15 mouse cellular contexts compared by ENCODE assay signal in the genomic region with DNA sequence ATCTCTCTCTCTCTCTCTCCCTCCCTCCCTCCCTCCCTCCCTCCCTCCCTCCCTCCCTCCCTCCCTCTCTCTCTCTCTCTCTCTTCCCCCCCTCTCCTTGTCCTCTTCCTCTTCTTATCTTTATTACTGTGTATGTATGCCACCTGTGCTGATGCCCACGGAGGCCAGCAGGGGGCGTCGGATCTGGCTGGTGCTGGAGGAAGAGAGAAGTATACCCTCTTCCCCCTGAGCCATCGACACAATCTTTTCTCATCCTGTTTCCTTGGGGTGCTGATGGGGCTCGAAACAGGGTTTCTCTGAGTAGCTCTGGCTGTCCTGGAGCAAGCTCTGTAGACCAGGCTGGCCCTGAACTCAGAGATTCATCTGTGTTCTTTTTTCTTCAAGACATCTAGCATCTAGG. TPM values are rescaled to one million over a fixed set of nuclear protein-coding genes. Genes with fewer than 3 reads are reported as not detected.
DNase-seq lines count a peak whose midpoint lies in the region; ATAC-seq and TF ChIP-seq lines count a peak whose summit lies in the region.
"Had no signal": no experiment of that assay in that cellular context is flagged by ENCODE, and none has a peak within 500 bp of the region (broad histone marks: within the 10 kb centered on the region; RNA-seq: fewer than 3 reads in every experiment).

No protein-coding gene starts in this region.

- H3K36me3 ChIP-seq in kidney, postnatal 0 days (ENCODE audit: insufficient read depth, low read length), result no peaks in the 10 kb centered on the region
- H3K36me3 ChIP-seq in CH12.LX (replicated peaks in 1 of 2; ENCODE audit: control insufficient read depth in 1 of 2, insufficient read depth in 1 of 2, low read length in 1 of 2), result no peaks in the 10 kb centered on the region
- H3K36me3 ChIP-seq: heart, embryonic 15.5 days; limb, embryonic 12.5 days; midbrain, embryonic 12.5 days; neural tube, embryonic 13.5 days had no signal

- TF ChIP-seq EP300 in CH12.LX (IDR thresholded peaks at IDR 0.05; ENCODE audit: low read length), result no peak

- TF ChIP-seq RAD21 in CH12.LX (IDR thresholded peaks at IDR 0.05; ENCODE audit: low read depth, low read length), result no peak

- ATAC-seq in kidney, postnatal 0 days (replicated peaks; ENCODE audit: low FRiP score, low read depth), result no peak
- peak; percentile 52 for ATAC-seq in megakaryocyte, adult 5-6 weeks (ENCODE audit: poor library complexity, severe bottlenecking)
- ATAC-seq in cerebellum, adult (ENCODE audit: insufficient number of reproducible peaks, low FRiP score, low TSS enrichment), result no peak
- ATAC-seq: hindbrain, postnatal 0 days had no signal

- no peaks in the 10 kb centered on the region for H3K4me1 ChIP-seq in kidney, postnatal 0 days (replicated peaks; ENCODE audit: insufficient read depth, low read length)
- peaks cover 2 to 34% of the 10 kb centered on the region in 2 experiments; a peak in 2 of 4 replicates for H3K4me1 ChIP-seq in CH12.LX (ENCODE audit: control insufficient read depth in 1 of 2, insufficient read depth in 2 of 2)
- H3K4me1 ChIP-seq: limb, embryonic 12.5 days; midbrain, embryonic 12.5 days had no signal

- no peak overlapping the region for H3K4me2 ChIP-seq in kidney, postnatal 0 days (ENCODE audit: low read length)
- no peak overlapping the region for H3K4me2 ChIP-seq in CH12.LX (ENCODE audit: insufficient read depth, low read depth, poor library complexity, severe bottlenecking)
- H3K4me2 ChIP-seq: heart, embryonic 15.5 days; limb, embryonic 12.5 days; midbrain, embryonic 12.5 days; neural tube, embryonic 13.5 days had no signal

- no peaks in the 10 kb centered on the region for H3K27me3 ChIP-seq in kidney, postnatal 0 days (ENCODE audit: insufficient read depth, low read length)
- H3K27me3 ChIP-seq in CH12.LX (replicated peaks), result no peaks in the 10 kb centered on the region
- H3K27me3 ChIP-seq: midbrain, embryonic 12.5 days; neural tube, embryonic 13.5 days had no signal

- intact Hi-C loops in left cerebral cortex, postnatal 25 days (cut with DNase I), result no loop called here

- no peak overlapping the region for H3K9ac ChIP-seq in kidney, postnatal 0 days (ENCODE audit: low read depth, low read length)
- H3K9ac ChIP-seq in CH12.LX (ENCODE audit: insufficient read depth, low read depth), result no peak overlapping the region
- H3K9ac ChIP-seq: heart, embryonic 15.5 days; limb, embryonic 12.5 days; midbrain, embryonic 12.5 days; neural tube, embryonic 13.5 days had no signal

- in situ Hi-C loops in CH12.LX (cut with MboI; ENCODE audit: low pct_ligation_motif_present, low pct_unique_long_range_greater_than_20kb, low sequenced_read_pairs), result no loop called here

- no peak for DNase-seq in kidney, postnatal 0 days (ENCODE audit: low spot score)
- DNase-seq in kidney, adult 9 months, result no peak
- DNase-seq in CH12.LX (ENCODE audit: extremely low read depth), result peak; percentile 19
- no peak for DNase-seq in brain, embryonic 14.5 days (ENCODE audit: low read depth)
- DNase-seq in ovary, postnatal 10 days (ENCODE audit: low spot score), result no peak
- DNase-seq in left cerebral cortex, postnatal 25 days (ENCODE audit: low spot score in 2 of 2), result no peak
- DNase-seq: gastrocnemius, postnatal 14 days; right cerebral cortex, postnatal 4 days had no signal

- H3K9me3 ChIP-seq in kidney, postnatal 0 days (replicated peaks; ENCODE audit: low read length), result no peaks in the 10 kb centered on the region
- no peaks in the 10 kb centered on the region for H3K9me3 ChIP-seq in CH12.LX (replicated peaks; ENCODE audit: low read length)
- H3K9me3 ChIP-seq: heart, embryonic 15.5 days; limb, embryonic 12.5 days; midbrain, embryonic 12.5 days; neural tube, embryonic 13.5 days had no signal

- dilution Hi-C loops in CH12.LX (cut with MboI; ENCODE audit: extremely low pct_ligation_motif_present, extremely low pct_unique_long_range_greater_than_20kb, low sequenced_read_pairs), result no loop called here

- H3K4me3 ChIP-seq in kidney, postnatal 0 days (replicated peaks; ENCODE audit: low read depth, low read length), result no peak overlapping the region
- no peak overlapping the region for H3K4me3 ChIP-seq in CH12.LX (replicated peaks in 1 of 3; ENCODE audit: low read depth in 2 of 3, low read length in 2 of 3, poor library complexity in 1 of 3)
- H3K4me3 ChIP-seq: heart, embryonic 15.5 days; limb, embryonic 12.5 days; midbrain, embryonic 12.5 days; neural tube, embryonic 13.5 days had no signal

- H3K27ac ChIP-seq in kidney, postnatal 0 days, result no peak overlapping the region
- no peak overlapping the region for H3K27ac ChIP-seq in CH12.LX (ENCODE audit: insufficient read depth, low read depth)
- H3K27ac ChIP-seq: heart, embryonic 15.5 days; hindbrain, postnatal 0 days; limb, embryonic 12.5 days; midbrain, embryonic 12.5 days; neural tube, embryonic 13.5 days had no signal

- TF ChIP-seq CTCF in kidney, postnatal 0 days (IDR thresholded peaks at IDR 0.05; ENCODE audit: low read depth), result peak; percentile 41
- peak in 1 of 2 experiments; percentile 27; a peak in 2 of 4 replicates for TF ChIP-seq CTCF in CH12.LX (conservative IDR thresholded peaks at IDR 0.05 in 1 of 2, IDR thresholded peaks at IDR 0.05 in 1 of 2; ENCODE audit: low read depth in 2 of 2, low read length in 2 of 2)
- TF ChIP-seq CTCF in brain, embryonic 14.5 days (IDR thresholded peaks at IDR 0.05; ENCODE audit: borderline replicate concordance, extremely low read depth, insufficient read depth, insufficient read length), result peak; percentile 26; the same call in 1 of the 2 replicates

- 67% methylated on average over 5 of the region's 5 CpGs for WGBS in kidney, postnatal 0 days

- H3K79me2 ChIP-seq in CH12.LX (replicated peaks; ENCODE audit: control insufficient read depth, extremely low read depth, insufficient read depth, poor library complexity, severe bottlenecking), result no peaks in the 10 kb centered on the region

- TF ChIP-seq POLR2A in CH12.LX (IDR thresholded peaks at IDR 0.05; ENCODE audit: low read depth, low read length), result no peak
- no peak for TF ChIP-seq POLR2A in brain, embryonic 14.5 days (IDR thresholded peaks at IDR 0.05; ENCODE audit: borderline replicate concordance, extremely low read depth, insufficient read depth, insufficient read length, poor library complexity, severe bottlenecking)

TF ChIP-seq in CH12.LX, 34 proteins besides CTCF, POLR2A, EP300 and RAD21:
- TF ChIP-seq MYC (IDR thresholded peaks at IDR 0.05; ENCODE audit: low read depth, low read length) (no peak), USF1 (IDR thresholded peaks at IDR 0.05; ENCODE audit: low read depth, low read length) (no peak), BHLHE40 (IDR thresholded peaks at IDR 0.05; ENCODE audit: low read depth, low read length) (no peak), SIN3A (IDR thresholded peaks at IDR 0.05; ENCODE audit: low read length) (no peak), E2F4 (IDR thresholded peaks at IDR 0.05; ENCODE audit: insufficient replicate concordance, low read depth, low read length) (no peak), PAX5 (IDR thresholded peaks at IDR 0.05; ENCODE audit: low read length) (no peak), JUN (IDR thresholded peaks at IDR 0.05; ENCODE audit: insufficient read depth, low read depth, low read length) (no peak), CHD2 (IDR thresholded peaks at IDR 0.05; ENCODE audit: low read length) (no peak), ELF1 (IDR thresholded peaks at IDR 0.05; ENCODE audit: low read depth, low read length) (no peak), CHD1 (IDR thresholded peaks at IDR 0.05; ENCODE audit: low read depth, low read length) (no peak), SMC3 (IDR thresholded peaks at IDR 0.05; ENCODE audit: low read depth, low read length) (no peak), UBTF (IDR thresholded peaks at IDR 0.05; ENCODE audit: low read depth, low read length) (no peak), NRF1 (IDR thresholded peaks at IDR 0.05; ENCODE audit: low read depth, low read length) (no peak)

RNA-seq across cellular contexts. Expression of gene Fam234b, which starts 14.9 kb away (rescaled TPM):
- 31.8 and 34.8 TPM in 2 replicates for polyA plus RNA-seq in kidney, postnatal 0 days (2015; fragmentation: Nextera tagmentation; extraction: Ambion mirVana)
- total RNA-seq in CH12.LX (2012; rRNA removed) (0.04 TPM in 2 replicates), CH12.LX (2014; rRNA removed) (0.20 and 0.23 TPM in 2 replicates)
- polyA plus RNA-seq in CH12.LX (2012; ENCODE audit: insufficient read length, low read depth), result 0.49 and 0.76 TPM in 2 replicates
- polyA plus RNA-seq in brain, embryonic 14.5 days (2012; rRNA removed), result 78.3 and 87.5 TPM in 2 replicates
- 2.1 and 3.0 TPM in 2 replicates for total RNA-seq in megakaryocyte, adult 5-6 weeks (2015)
- total RNA-seq in megakaryocyte, adult 5-6 weeks (2017), result 2.8 and 4.9 TPM in 2 replicates
- 100 to 1,000 TPM; 143 to 147 TPM for total RNA-seq in left cerebral cortex, postnatal 25 days (2021)

RNA-seq across cellular contexts. Expression of gene Hebp1, which starts 14.9 kb away (rescaled TPM):
- 48.0 and 52.3 TPM in 2 replicates for polyA plus RNA-seq in kidney, postnatal 0 days (2015; fragmentation: Nextera tagmentation; extraction: Ambion mirVana)
- total RNA-seq in CH12.LX (2012; rRNA removed) (not detected in 2 replicates), CH12.LX (2014; rRNA removed) (not detected in 2 replicates)
- not detected in 2 replicates for polyA plus RNA-seq in CH12.LX (2012; ENCODE audit: insufficient read length, low read depth)
- polyA plus RNA-seq in brain, embryonic 14.5 days (2012; rRNA removed), result 5.5 and 7.2 TPM in 2 replicates
- total RNA-seq in megakaryocyte, adult 5-6 weeks (2015), result 2.5 and 8.5 TPM in 2 replicates
- total RNA-seq in megakaryocyte, adult 5-6 weeks (2017), result 10.8 and 15.8 TPM in 2 replicates
- total RNA-seq in left cerebral cortex, postnatal 25 days (2021), result 10 to 100 TPM; 42.6 to 43.9 TPM

Comparison
In these comparisons a context has a peak if more than half of its experiments do, and no peak if none do; other contexts are left out.
1. RNA of gene Fam234b, which starts 14.9 kb away (total RNA-seq): 143 to 147 TPM in left cerebral cortex, postnatal 25 days; 2.1 to 4.9 TPM in megakaryocyte, adult 5-6 weeks and 0.04 to 0.23 TPM in CH12.LX; every median in the first group is over 10 times any median in the second.